Mouse (Mus musculus): ENCODE results near the gene Il17rb.

Gene Il17rb

DNA sequence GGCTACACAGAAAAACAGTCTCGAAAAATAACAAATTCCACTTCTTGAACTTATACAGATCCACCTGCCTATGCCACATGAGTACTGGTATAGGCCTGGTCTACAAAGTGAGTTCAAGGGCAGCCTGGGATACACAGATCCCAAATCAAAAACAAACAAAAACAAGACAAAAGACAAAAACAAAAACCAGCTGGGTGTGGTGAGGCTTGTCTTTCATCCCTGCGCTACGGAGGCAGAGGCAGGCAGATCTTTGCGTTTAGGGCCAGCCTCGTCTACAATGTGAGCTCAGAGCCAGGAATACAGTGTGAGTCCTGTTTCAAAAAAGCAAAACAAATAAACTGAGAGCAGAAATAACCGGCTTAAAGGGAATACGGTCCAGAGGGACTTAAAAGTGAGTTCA lies 41.1 kb downstream of the Il17rb start:
- DNase-seq (ENCODE audit: low spot score in 2 of 2) = no peak

DNA sequence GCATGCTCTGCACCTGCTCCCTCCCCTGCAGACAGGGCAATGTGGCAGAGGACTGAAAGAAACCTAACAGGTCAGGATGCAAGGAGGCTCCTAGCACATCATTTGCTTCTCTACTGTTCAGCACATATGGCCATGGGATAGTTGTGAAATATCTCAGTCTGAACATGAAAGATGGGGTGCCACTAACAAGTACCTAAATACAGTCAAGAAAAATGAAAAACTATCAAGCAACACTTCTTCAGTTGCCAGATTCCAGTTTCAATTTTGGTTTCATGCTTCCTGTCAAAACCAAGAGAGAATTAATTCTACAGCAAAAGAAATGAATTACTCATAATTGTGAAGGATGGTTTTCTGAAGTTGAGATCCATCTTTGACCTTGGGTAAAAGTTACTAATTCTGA lies 51.3 kb downstream of the Il17rb start:
- DNase-seq (ENCODE audit: low spot score in 2 of 2) = no peak

DNA sequence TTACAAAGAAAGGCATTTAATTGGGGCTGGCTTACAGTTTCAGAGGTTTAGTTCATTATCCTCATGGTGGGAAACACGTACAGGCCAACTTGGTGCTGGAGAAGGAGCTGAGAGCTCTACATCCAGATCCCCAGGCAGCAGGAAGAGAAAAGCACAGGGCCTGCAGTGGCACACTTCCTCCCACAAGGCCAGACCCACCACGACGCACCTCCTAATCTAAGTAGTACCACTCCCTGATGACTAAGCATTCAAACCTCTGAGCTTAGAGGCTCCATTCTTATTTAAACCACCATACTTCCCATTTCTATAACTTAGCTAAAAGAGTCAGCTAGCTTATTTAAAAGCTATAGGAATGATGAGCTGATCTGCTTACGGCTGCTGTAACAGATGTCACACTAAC lies 57.9 kb downstream of the Il17rb start:
- no peak for DNase-seq (ENCODE audit: low spot score in 2 of 2)

DNA sequence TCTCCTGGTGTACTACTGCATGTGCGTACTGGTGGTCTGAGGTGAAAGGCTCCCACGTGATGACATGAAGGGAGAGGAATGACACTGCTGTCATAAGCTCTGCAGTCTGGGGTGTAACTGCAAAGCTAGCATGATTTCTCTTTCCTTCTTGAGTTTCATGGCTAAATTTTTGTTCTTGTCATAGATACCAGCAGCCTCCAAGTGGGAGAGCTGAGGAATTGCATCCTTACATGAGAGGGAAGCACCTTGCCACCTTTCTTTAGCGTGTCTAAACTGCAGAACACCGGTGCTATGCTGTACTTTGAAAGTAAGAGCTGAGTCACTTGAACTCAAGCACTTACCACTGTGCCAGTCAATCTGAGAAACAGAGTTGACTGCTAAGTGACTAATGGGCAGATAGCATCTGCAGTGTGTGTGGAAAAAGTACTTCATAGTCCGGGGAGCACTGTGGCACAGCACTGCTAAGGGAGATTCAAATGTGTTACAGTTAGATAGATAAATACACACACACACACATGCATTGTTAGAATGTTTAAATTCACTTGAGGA lies 61.9 kb downstream of the Il17rb start:
- DNase-seq (ENCODE audit: low spot score in 2 of 2) = no peak

All from urinary bladder, postnatal 4 days (tissue).